Mouse (Mus musculus): Measurements from ENCODE around the gene Dnajb8. TPM values are rescaled to one million over a fixed set of nuclear protein-coding genes. Genes with fewer than 3 reads are reported as not detected.

Dnajb8 gene
- polyA plus RNA-seq, 1 experiment from 2014 or later, result not detected

DNA sequence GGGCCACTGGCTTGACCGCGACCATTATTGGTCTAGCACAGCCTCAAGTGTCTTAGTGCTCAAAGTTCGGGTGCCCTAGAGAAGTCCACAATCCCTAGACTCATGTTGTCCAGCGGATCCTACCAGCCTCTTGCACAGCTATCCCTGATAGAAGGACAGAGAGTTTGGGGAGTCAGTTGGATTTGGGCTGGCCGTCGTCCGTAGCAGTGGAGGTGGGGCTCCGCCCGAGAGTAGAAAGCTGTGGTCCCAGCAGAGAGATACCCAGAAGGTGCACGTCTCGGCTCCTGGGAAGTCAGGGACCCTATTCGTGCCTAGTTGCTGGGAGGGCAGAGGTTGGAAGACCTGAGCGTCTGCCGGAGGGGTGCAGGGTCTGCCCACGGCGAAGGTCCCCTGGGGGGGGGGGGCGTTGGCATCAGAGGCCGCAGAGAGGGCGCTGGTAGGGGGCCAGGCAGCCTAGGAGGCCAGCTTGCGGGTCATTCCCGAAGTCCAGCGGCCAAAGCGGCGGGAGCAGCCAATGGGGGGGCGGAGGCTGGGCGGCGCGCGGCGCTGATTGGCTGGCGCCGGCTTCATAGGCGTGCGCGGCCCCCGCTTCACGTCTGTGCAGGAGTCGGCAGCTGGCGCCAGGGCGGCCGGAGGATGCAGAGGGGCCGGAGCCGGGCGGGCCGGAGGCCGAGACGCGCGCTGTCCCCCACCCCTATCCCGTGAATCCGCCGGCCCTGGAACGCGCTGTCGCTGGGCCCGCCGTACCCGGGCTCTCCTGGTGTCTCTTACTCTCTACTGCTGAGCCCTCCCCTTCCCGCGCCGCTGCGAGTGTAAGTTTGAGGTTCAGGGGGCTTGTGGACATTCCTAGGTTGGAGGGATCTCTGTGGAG lies 23.8 kb upstream of the Dnajb8 start:
- peak overlapping the region; percentile 35 for H3K4me3 ChIP-seq (replicated peaks; ENCODE audit: low read length)
- peaks cover 28% of the 10 kb centered on the region for H3K4me1 ChIP-seq (replicated peaks; ENCODE audit: control insufficient read depth, insufficient read depth, low read length)
- peak overlapping the region; percentile 16; the same call in 1 of the 2 replicates for H3K9ac ChIP-seq (replicated peaks; ENCODE audit: low read depth, low read length)
- H3K36me3 ChIP-seq (ENCODE audit: control insufficient read depth, insufficient read depth), result no peaks in the 10 kb centered on the region
- ATAC-seq, result peak; percentile 50
- H3K27me3 ChIP-seq (replicated peaks; ENCODE audit: control insufficient read depth, insufficient read depth, low read length), result peaks cover 78% of the 10 kb centered on the region
- H3K9me3 ChIP-seq (ENCODE audit: control insufficient read depth, low read length), result no peaks in the 10 kb centered on the region
- under 1% methylated on average over 58 of the region's 62 CpGs for WGBS
- peak overlapping the region; percentile 48 for H3K4me2 ChIP-seq (ENCODE audit: low read length)
- no peak overlapping the region for H3K27ac ChIP-seq (ENCODE audit: low read length)

GRCm38 (mm10) chr6:88199001-88199717 lies 22.9 kb upstream of the Dnajb8 start:
- no peak overlapping the region for H3K9ac ChIP-seq (replicated peaks; ENCODE audit: low read depth, low read length)
- ATAC-seq, result no peak
- peaks cover 21% of the 10 kb centered on the region for H3K4me1 ChIP-seq (replicated peaks; ENCODE audit: control insufficient read depth, insufficient read depth, low read length)
- no peak overlapping the region for H3K27ac ChIP-seq (ENCODE audit: low read length)
- no peaks in the 10 kb centered on the region for H3K36me3 ChIP-seq (ENCODE audit: control insufficient read depth, insufficient read depth)
- WGBS, result 1% methylated on average over 39 of the region's 39 CpGs
- H3K27me3 ChIP-seq (replicated peaks; ENCODE audit: control insufficient read depth, insufficient read depth, low read length), result peaks cover 84% of the 10 kb centered on the region
- peak overlapping the region; percentile 35 for H3K4me3 ChIP-seq (replicated peaks; ENCODE audit: low read length)
- H3K9me3 ChIP-seq (ENCODE audit: control insufficient read depth, low read length), result no peaks in the 10 kb centered on the region
- peak overlapping the region; percentile 48 for H3K4me2 ChIP-seq (ENCODE audit: low read length)

- Histone ChIP-seq H3K4me2 (ENCODE audit: low read length) (no peak overlapping the region), H3K4me3 (replicated peaks; ENCODE audit: low read length) (no peak overlapping the region; the same call in 1 of the 2 replicates)
- WGBS, result 2% methylated on average over 50 of the region's 50 CpGs
Observed at GRCm38 (mm10) chr6:88199718-88200692, 22.1 kb upstream of the Dnajb8 start.

DNA sequence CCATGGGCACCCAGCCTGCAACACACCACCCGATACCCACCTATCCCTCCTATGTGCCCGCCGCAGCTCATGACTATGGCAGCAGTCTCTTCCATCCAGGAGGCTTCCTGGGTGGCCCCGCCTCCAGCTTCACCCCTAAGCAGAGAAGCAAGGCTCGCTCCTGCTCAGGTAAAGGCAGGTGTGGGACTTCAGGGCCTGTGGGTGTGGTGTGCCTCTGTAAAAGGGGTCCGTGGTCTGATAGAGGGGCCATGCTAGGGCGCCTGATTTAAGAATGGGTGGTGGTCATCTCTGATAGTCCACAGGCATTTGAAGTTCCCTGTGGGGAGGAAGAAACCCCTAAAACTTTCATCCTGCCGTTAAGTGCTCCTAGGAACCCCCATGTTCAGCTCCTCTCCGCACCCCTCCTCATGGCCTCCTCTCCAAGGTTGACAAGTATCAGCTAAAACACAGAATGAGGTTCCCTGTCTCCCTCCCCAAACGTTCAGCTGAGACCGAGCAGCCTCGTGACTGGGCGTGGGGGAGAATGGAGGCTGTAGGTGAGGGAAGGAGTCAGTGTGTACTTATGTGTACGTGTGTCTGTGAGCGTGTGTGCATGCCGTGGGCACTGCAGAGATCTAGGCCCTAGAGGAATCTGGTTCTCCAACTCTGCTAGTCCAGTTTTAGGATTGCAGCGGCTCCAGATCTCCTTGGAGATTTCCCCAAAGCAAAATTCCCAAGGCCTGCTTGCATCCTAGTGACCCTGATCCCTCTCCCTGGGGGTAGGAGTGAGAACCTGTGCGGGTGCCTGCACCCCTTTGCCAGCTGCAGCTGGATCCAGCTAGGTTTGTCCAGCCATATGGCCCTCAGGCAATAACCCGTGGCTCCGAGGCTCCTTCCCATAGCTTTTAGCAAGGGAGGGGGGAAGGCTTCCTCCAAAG lies 21.1 kb upstream of the Dnajb8 start:
- H3K27me3 ChIP-seq (replicated peaks; ENCODE audit: control insufficient read depth, insufficient read depth, low read length), result peaks cover 87% of the 10 kb centered on the region
- ATAC-seq, result no peak
- 7% methylated on average over 20 of the region's 20 CpGs for WGBS

More at GRCm38 (mm10) chr6:88199718-88200692, 22.1 kb upstream of the Dnajb8 start:
- Histone ChIP-seq H3K36me3 (ENCODE audit: control insufficient read depth, insufficient read depth) (no peaks in the 10 kb centered on the region), H3K27me3 (replicated peaks; ENCODE audit: control insufficient read depth, insufficient read depth, low read length) (peaks cover 89% of the 10 kb centered on the region), H3K9ac (replicated peaks; ENCODE audit: low read depth, low read length) (no peak overlapping the region), H3K27ac (ENCODE audit: low read length) (no peak overlapping the region), H3K9me3 (ENCODE audit: control insufficient read depth, low read length) (no peaks in the 10 kb centered on the region), H3K4me1 (replicated peaks; ENCODE audit: control insufficient read depth, insufficient read depth, low read length) (peaks cover 18% of the 10 kb centered on the region)
- no peak for ATAC-seq

DNA sequence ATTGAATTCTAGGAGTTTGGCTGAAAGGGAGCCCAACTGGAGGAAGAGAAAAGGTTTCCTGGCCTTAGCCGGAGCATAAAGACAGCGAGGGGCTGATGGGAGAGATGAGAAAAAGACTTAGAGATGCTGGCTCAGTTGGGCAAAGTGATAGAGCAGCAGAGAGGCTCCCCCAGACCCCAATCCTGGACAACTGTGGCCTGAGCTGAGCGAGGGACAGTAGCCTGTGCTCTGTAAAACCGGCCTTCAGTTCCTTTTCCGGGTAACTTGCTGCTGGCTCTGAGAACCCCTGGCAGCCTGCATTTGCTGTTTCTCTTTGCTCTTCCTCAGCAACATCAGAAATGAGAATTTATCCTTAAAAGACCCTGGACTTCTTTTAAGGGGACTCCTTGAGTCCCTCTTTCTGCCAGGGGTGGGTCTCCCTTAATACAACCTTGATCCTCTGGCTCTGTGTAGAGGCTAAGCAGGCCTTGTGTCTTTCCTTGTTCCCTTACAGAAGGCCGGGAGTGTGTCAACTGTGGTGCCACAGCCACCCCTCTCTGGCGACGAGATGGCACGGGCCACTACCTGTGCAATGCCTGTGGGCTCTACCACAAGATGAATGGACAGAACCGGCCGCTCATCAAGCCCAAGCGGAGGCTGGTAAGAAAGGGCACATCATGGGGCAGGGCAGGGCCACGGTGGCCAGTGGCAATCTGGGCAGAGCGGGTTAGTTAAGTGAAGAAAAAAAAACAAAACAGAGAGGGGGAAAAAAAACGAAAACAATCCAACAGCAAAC lies 20.0 kb upstream of the Dnajb8 start:
- no peak overlapping the region for H3K4me2 ChIP-seq (ENCODE audit: low read length)
- H3K9me3 ChIP-seq (ENCODE audit: control insufficient read depth, low read length), result no peaks in the 10 kb centered on the region
- H3K36me3 ChIP-seq (ENCODE audit: control insufficient read depth, insufficient read depth), result no peaks in the 10 kb centered on the region
- H3K27ac ChIP-seq (ENCODE audit: low read length), result no peak overlapping the region
- peaks cover 88% of the 10 kb centered on the region for H3K27me3 ChIP-seq (replicated peaks; ENCODE audit: control insufficient read depth, insufficient read depth, low read length)
- peaks cover 13% of the 10 kb centered on the region for H3K4me1 ChIP-seq (replicated peaks; ENCODE audit: control insufficient read depth, insufficient read depth, low read length)
- ATAC-seq, result no peak
- H3K9ac ChIP-seq (replicated peaks; ENCODE audit: low read depth, low read length), result no peak overlapping the region
- WGBS, result 6% methylated on average over 15 of the region's 15 CpGs
- no peak overlapping the region for H3K4me3 ChIP-seq (replicated peaks; ENCODE audit: low read length)

More for the DNA sequence above, 21.1 kb upstream of the Dnajb8 start:
- H3K4me3 ChIP-seq (replicated peaks; ENCODE audit: low read length), result no peak overlapping the region
- no peaks in the 10 kb centered on the region for H3K36me3 ChIP-seq (ENCODE audit: control insufficient read depth, insufficient read depth)
- H3K27ac ChIP-seq (ENCODE audit: low read length), result no peak overlapping the region
- H3K9ac ChIP-seq (replicated peaks; ENCODE audit: low read depth, low read length), result no peak overlapping the region
- H3K4me2 ChIP-seq (ENCODE audit: low read length), result no peak overlapping the region
- peaks cover 18% of the 10 kb centered on the region for H3K4me1 ChIP-seq (replicated peaks; ENCODE audit: control insufficient read depth, insufficient read depth, low read length)
- H3K9me3 ChIP-seq (ENCODE audit: control insufficient read depth, low read length), result no peaks in the 10 kb centered on the region

- no peaks in the 10 kb centered on the region for H3K36me3 ChIP-seq (ENCODE audit: control insufficient read depth, insufficient read depth)
- ATAC-seq, result no peak
- H3K27ac ChIP-seq (ENCODE audit: low read length), result no peak overlapping the region
- no peaks in the 10 kb centered on the region for H3K9me3 ChIP-seq (ENCODE audit: control insufficient read depth, low read length)
- no peak overlapping the region for H3K4me2 ChIP-seq (ENCODE audit: low read length)
- peaks cover 8% of the 10 kb centered on the region for H3K4me1 ChIP-seq (replicated peaks; ENCODE audit: control insufficient read depth, insufficient read depth, low read length)
- H3K27me3 ChIP-seq (replicated peaks; ENCODE audit: control insufficient read depth, insufficient read depth, low read length), result peaks cover 88% of the 10 kb centered on the region
- H3K9ac ChIP-seq (replicated peaks; ENCODE audit: low read depth, low read length), result no peak overlapping the region
- no peak overlapping the region for H3K4me3 ChIP-seq (replicated peaks; ENCODE audit: low read length)
- WGBS, result 2% methylated on average over 24 of the region's 24 CpGs
Observed at GRCm38 (mm10) chr6:88202921-88203690, 19.0 kb upstream of the Dnajb8 start.

DNA sequence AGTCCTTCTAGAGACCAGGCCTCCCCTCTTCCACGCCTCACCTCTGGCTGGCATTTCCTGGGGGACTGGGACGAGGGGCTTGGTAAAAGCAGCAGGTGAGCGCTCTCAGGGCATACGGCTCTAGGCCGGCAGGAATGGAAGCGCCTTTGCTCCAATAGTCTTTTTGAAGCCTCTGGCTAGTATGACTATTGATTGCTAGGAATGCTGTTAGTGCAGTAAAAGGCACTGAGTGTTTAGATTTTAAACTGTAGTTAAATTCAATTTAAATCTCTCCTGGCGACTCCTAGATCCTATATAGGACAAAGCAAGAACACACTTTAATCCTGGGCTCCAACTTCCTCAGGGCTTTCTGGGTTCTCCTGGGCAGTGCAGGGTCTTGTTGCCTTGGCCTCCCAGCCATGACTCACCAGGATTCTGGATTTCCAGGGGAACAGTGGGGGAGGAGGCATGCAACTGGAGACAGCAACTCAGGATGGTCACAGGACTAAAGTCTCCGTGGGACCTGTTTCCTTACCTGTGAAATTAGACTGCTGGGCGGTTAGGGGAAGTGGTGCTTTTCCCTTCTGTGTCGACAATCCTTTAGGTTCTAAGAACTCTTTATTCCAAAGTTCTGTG lies 18.2 kb upstream of the Dnajb8 start:
- Histone ChIP-seq H3K36me3 (ENCODE audit: control insufficient read depth, insufficient read depth) (no peaks in the 10 kb centered on the region), H3K9ac (replicated peaks; ENCODE audit: low read depth, low read length) (no peak overlapping the region), H3K4me2 (ENCODE audit: low read length) (no peak overlapping the region), H3K4me3 (replicated peaks; ENCODE audit: low read length) (no peak overlapping the region), H3K27me3 (replicated peaks; ENCODE audit: control insufficient read depth, insufficient read depth, low read length) (peaks cover 85% of the 10 kb centered on the region), H3K4me1 (replicated peaks; ENCODE audit: control insufficient read depth, insufficient read depth, low read length) (peaks cover under 1% of the 10 kb centered on the region), H3K9me3 (ENCODE audit: control insufficient read depth, low read length) (no peaks in the 10 kb centered on the region), H3K27ac (ENCODE audit: low read length) (no peak overlapping the region)
- WGBS, result 5% methylated on average over 10 of the region's 10 CpGs
- ATAC-seq, result no peak
